Mouse (Mus musculus) brain, embryonic 18.5 days (tissue): ENCODE data around the gene Prkd3.

Source experiments
- DNase-seq: peaks from one replicate; pipeline ENCODE4 v3.0.0-alpha.2; 2012; ENCODE audit warnings: low read depth, low spot score

Prkd3 gene

DNA sequence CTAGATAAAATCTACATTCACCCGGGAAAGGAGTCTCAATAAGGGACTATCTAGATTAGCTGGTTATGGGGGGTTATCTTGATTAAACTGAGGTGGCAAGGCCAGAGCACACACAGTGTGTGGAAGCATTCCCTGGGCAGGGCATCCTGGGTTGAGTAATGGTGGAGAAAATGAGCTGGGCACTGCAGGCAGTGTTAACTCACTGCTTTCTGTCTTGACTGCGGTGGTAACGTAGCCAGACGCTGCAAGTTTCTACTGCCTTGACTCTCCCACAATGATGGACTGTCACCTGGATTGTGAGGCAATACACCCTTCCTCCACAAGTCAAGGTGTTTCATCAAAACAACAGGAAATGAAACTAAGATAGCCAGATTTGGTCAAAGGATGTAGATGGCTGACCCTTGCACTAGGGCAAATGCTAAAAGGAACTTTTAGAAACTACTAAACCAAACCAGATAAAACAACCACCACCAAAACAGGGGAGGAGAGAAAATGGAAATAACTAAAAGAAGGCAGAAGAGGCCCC is 20.8 kb downstream of the Prkd3 start:
- DNase-seq: no peak

DNA sequence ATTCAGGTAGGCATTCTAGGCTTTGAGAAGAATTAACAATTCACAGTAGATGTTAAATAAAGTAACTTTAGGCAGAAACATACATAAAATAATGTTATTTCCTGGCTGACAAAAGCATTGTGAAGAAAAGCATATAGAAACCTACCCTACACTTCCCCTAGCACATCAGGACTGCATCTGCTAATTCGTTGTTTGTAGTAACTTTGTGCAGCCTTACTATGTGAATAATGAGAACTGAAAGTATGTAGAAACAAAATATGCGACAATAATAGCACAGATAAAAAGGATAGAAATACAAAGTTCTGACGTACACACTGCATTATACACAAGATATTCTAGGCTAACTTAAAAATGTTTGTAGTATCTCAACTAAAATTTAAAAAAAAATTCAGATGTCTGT is 21.4 kb downstream of the Prkd3 start:
- DNase-seq: no peak

DNA sequence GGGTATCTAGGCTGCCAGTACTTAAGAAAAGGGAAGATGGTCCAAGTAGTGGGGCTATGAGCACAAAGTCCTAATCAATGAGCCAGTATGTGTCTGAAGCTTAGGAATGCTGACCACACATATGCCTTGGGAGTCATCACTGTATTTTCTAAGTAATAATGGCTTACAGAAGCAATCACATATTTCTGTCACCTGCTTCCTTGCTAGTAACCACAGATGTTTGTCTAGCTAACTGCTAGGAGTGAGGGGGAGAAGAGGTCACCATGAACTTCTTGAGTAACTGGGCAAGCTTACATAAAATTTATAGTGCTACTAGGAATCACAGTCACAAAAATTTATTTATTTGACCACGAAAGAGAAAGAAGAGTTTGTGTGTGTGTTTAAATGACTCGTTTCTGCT is 22.5 kb downstream of the Prkd3 start:
- DNase-seq: no peak

DNA sequence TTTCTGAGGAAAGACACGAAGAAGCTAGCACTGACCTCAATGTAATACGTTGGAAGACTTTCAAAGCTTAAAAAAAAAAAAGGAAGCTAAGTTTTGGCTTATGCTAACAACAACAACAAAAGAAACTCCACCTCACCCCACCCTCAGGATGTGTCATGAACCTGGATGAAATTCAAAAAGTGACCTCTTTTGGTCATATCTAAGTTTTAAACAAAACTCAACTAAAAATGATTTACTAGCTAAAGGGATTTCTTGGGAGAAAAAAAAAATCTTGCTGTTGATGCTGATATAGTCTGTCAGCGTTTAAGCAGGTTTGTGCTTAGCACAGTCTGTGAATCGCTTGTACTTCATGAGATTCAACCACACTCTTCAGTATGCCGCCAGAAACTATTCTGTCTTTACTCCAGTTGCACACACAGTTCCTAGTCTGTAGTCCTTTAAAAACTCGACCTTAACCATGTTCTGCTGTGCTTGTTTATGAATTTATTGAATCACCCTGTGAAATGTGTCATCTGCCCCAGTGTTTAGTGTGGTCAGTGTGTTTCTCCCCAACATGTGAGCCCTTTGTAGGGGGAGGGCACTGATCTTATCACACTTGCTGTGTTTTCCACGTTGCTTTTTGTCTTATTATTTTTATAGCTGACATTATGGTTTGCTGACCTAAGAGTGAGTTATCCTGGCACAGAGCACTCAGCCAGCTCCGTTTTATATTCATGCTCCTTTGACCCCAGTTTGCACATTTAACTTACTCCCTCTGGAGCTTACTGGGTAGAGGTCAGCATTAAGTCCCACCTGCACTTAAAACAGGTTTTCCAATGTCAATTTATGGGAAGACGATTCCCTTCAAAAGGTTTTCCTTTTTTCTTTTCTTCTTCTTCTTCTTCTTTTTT is 25.4 kb downstream of the Prkd3 start:
- no peak for DNase-seq

DNA sequence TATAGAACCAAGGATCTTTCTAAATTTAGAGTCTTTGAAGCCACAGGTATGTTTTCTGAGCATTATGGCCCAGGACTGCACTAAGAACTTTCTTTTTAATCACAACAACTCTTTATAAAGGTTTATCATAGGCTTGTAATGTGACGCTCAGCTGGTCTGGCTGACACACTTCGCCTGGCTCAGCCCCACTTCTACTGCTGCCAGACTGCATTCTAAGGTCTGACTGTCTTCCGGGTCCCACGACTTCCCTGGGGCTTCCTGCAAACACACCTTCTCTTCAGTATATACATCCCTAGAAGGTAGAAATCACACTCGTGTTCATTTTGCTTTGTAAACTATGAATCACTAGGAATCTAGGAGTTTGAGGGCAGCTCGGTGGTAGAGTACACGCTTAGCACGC is 26.2 kb downstream of the Prkd3 start:
- DNase-seq: no peak

DNA sequence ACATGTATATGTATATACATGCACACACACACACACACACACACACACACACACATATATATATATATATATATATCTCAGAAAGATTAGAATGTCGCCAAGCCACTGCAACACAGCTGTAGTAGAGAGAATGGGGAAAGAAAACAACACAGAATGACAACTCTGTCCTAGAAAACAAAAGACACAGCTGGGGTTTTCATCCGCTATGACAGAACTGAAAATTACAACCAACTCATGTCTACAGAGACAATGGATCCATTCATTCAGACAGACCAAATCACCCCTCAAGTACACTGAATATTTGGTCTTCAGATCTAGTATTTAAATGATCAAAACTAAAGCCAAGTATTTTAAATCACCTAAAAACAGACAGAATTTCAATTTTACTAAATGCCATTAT is 26.9 kb downstream of the Prkd3 start:
- no peak for DNase-seq

DNA sequence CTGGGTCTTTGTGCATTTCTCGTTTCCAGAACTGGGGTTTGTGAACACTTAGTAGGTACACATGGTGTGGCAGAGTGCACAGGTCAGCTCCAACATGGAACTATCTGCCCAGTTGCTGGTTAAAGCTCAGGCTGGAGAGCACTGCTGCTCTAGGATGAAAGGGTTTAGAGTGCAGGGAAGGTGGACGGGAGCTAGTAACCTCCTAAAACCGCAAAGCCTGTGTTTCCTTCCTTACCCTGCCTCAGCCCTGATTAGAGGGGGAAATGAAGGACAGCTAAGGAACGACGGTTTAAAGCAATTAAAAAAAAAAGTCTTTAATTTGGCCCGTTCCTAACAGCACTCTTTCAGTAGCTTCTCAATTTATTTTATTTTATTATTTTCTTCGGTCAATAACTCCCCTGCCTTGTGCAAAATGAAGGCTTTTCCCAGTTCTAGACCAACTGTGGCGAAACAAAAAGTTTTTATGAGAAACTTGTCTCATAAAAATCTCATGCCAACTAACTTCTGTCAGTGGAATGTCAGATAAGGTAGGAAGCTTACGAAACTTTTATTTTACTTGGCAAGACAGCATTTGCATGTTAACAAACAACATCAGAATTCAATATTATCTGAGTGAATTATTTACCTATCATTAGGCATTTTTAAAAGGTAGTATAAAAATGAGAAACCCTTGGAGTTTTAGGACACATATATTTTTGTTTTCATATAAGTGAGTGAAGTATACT is 28.2 kb downstream of the Prkd3 start:
- DNase-seq: no peak

DNA sequence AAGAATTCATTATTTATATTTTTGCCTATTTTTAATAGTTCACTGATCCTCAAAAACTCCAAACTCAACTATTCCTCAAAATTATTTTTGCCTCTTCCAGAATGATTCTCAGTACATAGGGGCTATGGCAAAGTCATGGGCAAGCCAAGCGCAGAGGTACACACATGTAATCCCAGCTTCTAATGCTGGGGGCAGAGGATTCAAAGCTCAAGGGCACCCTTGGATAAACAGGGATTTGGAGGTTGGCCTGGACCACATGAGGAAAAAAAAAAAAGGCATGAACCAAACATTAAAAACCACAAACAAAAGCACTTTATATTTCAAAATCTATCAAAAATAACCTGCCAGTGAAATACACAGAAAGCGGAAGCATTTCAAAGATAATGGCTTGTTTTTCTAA is 29.1 kb downstream of the Prkd3 start:
- no peak for DNase-seq

DNA sequence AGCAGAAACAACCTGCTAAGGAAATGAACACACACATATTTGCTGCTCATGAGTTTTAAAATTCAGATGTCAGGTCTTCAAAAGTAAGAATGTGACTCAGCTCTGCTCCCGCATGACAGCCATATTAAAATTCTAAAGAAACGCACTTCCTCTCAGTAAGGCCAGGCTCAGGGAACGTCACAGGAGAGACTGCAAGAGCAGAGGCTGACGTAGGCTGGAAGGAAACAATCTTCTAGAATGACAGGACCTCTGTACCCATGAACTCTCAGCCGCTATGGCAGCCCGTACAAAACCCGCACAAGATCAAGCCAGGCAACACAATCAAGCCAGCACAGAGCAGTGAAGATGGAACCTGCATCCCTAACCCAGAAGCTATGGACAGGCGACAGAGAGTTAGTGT is 31.6 kb downstream of the Prkd3 start:
- no peak for DNase-seq

DNA sequence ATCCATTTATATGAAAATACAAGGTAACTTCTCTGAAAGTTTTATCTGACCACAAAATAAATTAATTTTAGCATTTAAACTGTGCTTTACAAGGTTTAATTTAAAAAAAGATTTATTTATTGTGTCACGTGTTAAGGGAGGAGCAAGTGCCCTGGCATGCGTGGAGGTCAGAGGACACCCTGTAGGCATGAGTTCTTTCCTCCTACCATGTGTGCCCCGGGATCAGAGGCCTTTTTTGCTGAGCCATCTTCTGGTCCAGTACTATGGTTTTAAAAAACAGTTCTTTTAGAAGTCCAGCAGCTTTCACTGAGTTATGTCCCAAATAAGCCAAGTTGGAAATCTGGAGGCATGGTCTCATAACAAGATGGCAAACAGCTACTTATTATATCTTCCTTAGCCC is 36.9 kb downstream of the Prkd3 start:
- DNase-seq: no peak

DNA sequence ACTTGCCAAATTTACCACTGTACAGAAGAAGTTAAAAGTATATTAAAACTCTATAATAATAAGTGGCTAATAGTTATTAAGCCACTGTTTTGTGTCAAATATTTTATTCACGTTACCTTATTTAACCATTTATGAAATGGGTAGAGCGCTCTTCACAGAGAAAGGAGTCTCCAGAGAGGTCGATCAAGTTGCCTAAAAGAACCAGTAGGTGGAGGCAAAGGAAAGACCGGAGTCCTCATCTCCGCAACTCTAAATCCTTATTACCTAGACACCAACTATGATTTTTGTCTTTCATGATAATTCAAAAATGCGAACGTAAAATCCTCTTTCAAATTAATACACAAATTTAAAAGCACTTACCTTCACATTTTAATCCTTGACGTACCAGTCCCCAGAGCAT is 37.5 kb downstream of the Prkd3 start:
- no peak for DNase-seq

DNA sequence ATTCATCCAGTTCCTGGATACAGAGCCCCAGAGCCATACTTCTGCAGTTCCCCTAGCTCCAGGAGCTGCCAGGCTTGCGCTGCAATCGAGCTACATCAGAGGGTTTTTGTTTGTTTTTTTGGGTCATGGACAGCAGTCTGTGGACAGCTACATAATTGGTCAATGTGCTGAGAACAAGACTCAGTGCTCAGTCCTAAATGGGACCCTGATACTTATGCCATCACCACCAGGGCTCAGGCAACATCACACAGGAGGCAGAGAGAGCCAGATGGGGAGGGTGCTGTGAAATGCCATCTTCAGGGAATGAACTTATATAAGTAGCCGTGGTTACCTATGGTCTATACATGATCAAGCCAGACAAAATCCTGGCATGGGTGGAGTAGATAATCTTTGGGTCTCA is 52.1 kb downstream of the Prkd3 start:
- no peak for DNase-seq

DNA sequence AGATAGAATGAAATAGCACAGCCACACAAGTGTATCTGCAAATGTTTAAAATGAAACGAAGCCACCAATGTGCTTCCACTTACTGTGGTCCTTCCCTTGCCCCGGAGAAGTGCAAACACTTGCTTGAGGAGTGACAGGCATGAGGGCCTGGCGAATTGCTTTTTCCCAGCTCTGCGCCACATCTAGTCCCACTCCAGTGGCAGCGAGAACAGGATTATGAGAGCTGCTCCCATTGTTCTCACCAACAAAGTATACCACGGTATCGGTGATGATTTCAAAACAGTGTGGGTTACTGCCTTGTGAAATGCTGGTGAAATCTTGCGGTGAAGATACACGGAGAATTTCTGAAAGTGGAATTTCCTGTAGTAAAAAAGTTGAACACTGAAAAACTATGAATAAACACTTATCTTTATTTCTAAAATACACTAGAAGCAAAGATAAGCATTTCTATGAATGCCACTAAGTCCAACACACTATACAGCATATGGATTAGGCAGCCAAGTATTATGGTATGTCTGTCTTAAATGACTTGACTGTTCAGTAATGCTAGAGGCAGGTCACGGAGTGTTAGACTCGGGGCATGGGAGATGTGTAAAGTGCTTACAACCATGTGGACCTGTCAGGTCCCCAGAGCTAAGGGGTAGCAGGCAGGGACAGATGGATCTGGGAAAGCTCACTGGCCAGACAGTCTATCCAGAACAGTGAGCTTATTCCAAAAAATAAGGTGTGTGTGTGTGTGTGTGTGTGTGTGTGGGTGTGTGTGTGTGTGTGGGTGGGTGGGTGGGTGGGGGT is 54.3 kb downstream of the Prkd3 start:
- DNase-seq: no peak

DNA sequence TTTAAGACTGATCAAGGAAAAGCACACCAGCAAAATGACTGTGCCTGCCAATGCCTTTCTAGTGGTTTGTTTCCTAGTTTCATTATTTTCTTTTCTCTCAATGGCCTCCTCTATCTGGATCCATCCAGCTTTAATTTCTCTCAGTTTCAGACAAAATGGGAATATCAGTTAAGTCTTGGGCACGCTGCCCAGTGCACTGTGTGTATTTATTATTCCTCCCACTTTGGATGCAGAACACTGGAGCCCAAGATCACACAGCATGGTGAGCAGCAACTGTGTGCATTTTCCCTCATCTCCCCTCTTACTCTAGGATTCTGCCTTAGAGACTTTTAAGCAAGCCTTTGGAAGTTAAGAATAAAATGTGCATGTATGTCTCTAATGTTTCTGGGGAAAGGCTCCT is 56.2 kb downstream of the Prkd3 start:
- no peak for DNase-seq

DNA sequence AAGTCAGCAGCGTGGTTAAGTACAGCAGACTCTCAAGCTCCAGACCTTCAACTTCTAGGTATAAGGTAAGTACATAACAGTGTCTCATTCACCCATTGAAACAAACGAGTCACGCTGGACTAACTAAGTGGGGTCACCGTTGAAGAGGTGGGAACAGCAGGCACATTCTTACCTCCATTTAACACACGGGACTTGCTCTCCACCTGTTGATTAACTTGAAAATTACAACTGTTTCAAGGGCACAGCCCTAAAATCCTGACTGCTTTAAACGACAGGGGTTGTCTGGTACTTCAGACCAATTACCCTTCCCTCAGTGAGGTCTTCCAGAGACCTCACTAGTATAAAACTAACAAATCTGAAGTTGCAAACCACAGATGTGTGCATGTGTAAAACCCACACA is 61.1 kb downstream of the Prkd3 start:
- DNase-seq: no peak

DNA sequence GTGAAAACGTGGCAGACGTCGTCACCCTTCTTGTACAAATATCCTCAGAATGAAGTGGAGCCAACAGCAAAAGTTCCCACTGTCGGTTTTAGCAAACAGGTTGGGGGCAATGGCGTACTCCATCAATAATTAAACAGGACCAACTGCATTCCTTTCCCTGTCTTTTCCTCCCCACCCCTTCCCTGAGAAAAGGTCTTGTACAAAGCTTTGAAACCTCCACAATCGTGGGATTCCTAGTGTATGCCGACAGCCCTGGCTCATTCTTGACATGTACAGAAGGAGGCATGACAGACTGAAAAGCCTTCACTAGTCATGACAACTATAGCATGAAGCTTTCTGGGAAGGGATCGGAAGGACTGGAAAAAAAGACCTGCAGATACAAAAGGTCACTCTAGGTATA is 67.4 kb downstream of the Prkd3 start:
- no peak for DNase-seq

DNA sequence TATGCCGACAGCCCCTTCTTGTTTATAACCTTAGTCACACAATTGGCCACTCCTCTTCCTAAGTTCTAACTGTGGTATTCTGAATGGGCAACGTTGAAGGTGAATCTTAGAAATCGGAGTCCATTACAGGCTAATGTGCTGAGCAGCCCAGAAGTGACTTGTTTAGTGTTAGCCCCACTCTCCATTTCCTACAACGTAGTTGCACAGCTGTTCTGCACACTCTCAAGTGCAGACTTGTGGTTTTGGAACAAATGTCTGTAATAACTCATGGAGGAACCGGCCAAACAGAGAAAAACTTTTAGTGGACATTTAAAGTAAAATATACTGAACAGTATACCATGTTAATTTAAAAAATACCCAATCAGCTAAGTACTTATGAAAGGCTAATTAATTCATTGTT is 68.5 kb downstream of the Prkd3 start:
- DNase-seq: no peak

DNA sequence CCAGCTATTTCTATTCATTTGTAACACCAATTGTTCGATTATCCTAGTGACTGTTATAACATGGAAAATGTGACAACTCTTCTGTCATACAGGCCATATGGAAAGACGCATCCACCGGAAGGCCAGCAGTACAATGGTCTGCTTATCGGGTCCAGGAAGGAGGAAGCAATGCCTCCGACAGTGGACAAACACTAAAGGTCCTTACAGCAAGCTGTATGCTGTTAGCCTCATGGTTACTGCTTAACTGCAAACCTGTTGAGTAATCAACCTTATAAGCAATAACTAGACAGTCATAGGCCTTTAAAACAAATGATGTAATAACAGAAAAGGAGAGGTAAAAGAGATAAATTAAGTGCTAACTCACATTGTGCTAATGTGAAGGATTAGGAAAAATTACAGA is 69.4 kb downstream of the Prkd3 start:
- no peak for DNase-seq

DNA sequence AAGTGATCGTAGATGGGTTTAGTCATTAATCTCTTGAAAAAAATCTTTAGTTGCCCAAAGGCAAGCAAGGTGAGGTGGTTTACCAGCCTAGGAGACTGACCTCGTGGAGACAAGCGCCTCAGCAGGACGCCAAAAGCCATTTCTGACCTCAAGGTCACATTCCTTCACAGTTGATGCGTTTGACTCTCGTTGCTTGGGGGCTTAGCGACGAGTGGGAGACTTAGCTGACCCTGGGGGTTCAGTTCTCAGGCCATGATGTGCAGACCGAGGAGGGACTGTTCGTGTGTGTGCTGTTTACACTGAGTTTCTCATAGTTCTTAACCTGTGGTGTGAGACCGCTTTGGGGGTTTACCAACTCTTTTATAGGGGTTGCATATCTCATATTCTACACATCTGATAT is 78.0 kb downstream of the Prkd3 start:
- no peak for DNase-seq

DNA sequence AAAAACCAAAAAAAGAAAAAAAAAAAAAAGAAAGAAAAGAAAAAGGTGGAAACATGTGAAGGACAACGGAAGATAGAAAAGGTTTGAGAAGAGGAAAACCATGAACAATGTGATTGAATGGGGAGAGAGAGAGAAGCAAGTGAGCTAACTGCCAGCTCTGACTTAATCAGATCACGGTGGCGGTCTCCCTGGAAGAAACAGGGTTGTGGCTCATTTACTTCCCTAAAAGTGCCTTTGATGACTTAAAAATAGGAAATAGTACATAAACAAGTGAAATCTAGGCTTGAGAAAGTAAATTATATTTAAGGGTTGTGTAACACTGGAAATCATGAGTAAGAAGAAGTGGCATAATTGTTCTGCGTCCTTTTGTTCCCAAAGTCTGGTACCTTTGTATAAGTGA is 81.7 kb downstream of the Prkd3 start:
- no peak for DNase-seq

DNA sequence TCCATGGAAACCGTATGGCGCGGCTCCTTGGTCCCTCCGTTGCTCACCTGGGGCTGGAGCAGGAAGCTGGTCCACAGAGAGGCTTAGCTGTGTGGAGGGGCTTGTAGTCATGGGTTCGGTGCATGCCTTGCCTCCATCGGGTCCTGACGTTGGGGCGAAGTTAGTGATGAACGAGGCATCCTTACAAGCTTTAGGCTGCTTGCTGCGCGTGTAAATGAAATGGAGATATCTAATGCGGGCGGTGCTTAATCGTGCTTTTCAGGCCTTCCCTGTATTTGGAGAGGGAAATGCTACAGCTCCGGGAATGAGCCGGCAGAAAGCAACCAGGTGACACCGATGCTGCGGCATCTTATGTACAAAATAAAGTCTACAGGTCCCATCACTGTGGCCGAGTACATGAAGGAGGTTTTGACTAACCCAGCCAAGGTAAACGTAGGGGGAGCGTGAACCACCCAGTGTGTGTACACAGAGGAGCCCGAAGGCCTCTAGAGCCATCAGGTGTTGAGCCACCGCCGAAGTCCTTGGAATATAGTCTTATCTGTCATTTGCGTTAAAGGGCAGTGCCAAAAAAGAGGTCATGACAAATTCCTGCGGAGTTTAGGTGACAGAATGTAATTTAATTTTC is 83.3 kb downstream of the Prkd3 start:
- DNase-seq: no peak
